Mouse (Mus musculus): ENCODE data around the gene Bdnf. TPM values are rescaled to one million over a fixed set of nuclear protein-coding genes. Genes with fewer than 3 reads are reported as not detected.

Gene Bdnf
- total and polyA plus RNA-seq, 3 experiments: 0.05 TPM; not detected in 2

- Histone ChIP-seq H3K9me3 (replicated peaks) (no peaks in the 10 kb centered on the region), H3K36me3 (replicated peaks) (no peaks in the 10 kb centered on the region), H3K4me1 (ENCODE audit: insufficient read depth, low read depth, low read length) (no peaks in the 10 kb centered on the region), H3K4me3 (ENCODE audit: low read depth, low read length) (no peak overlapping the region), H3K27me3 (ENCODE audit: insufficient read depth, low read length) (no peaks in the 10 kb centered on the region)
- ATAC-seq (ENCODE audit: extremely low read depth, insufficient number of reproducible peaks, low FRiP score, poor library complexity, severe bottlenecking) (no peak), DNase-seq (ENCODE audit: low spot score) (no peak)
- TF ChIP-seq TAL1 (conservative IDR thresholded peaks at IDR 0.05; ENCODE audit: low read depth, low read length): no peak
These were observed 51.3 kb downstream of the Bdnf start for GRCm38 (mm10) chr2:109725831-109726230.

- H3K27me3 ChIP-seq (ENCODE audit: insufficient read depth, low read length): no peaks in the 10 kb centered on the region
These were observed 54.7 kb downstream of the Bdnf start for GRCm38 (mm10) chr2:109729221-109729620.

GRCm38 (mm10) chr2:109733201-109734039 lies 58.9 kb downstream of the Bdnf start:
- TF ChIP-seq POLR2AphosphoS5 (IDR thresholded peaks at IDR 0.05; ENCODE audit: insufficient replicate concordance, low read depth, low read length) (no peak), CTCF (IDR thresholded peaks at IDR 0.05; ENCODE audit: low read depth, low read length) (no peak), GATA1 (IDR thresholded peaks at IDR 0.05; ENCODE audit: borderline replicate concordance, low read length) (no peak), TAL1 (conservative IDR thresholded peaks at IDR 0.05; ENCODE audit: low read depth, low read length) (no peak), GATA2 (IDR thresholded peaks at IDR 0.05; ENCODE audit: borderline replicate concordance, low read depth, low read length) (no peak)
- no peak for ATAC-seq (ENCODE audit: extremely low read depth, insufficient number of reproducible peaks, low FRiP score, poor library complexity, severe bottlenecking)

More at GRCm38 (mm10) chr2:109729221-109729620, 54.7 kb downstream of the Bdnf start:
- Histone ChIP-seq H3K36me3 (replicated peaks) (no peaks in the 10 kb centered on the region), H3K9me3 (replicated peaks) (no peaks in the 10 kb centered on the region), H3K4me3 (ENCODE audit: low read depth, low read length) (no peak overlapping the region), H3K4me1 (ENCODE audit: insufficient read depth, low read depth, low read length) (no peaks in the 10 kb centered on the region)
- DNase-seq (ENCODE audit: low spot score) (no peak), ATAC-seq (ENCODE audit: extremely low read depth, insufficient number of reproducible peaks, low FRiP score, poor library complexity, severe bottlenecking) (no peak)
- TF ChIP-seq POLR2AphosphoS5 (IDR thresholded peaks at IDR 0.05; ENCODE audit: insufficient replicate concordance, low read depth, low read length): no peak
- no peak for TF ChIP-seq TAL1 (conservative IDR thresholded peaks at IDR 0.05; ENCODE audit: low read depth, low read length)

GRCm38 (mm10) chr2:109734228-109734627 lies 59.7 kb downstream of the Bdnf start:
- DNase-seq (ENCODE audit: low spot score) (no peak), ATAC-seq (ENCODE audit: extremely low read depth, insufficient number of reproducible peaks, low FRiP score, poor library complexity, severe bottlenecking) (no peak)
- no peak overlapping the region for H3K4me3 ChIP-seq (ENCODE audit: low read depth, low read length)
- no peaks in the 10 kb centered on the region for H3K36me3 ChIP-seq (replicated peaks)
- H3K27me3 ChIP-seq (ENCODE audit: insufficient read depth, low read length): no peaks in the 10 kb centered on the region
- no peaks in the 10 kb centered on the region for H3K4me1 ChIP-seq (ENCODE audit: insufficient read depth, low read depth, low read length)
- TF ChIP-seq GATA1 (IDR thresholded peaks at IDR 0.05; ENCODE audit: borderline replicate concordance, low read length): no peak
- no peak for TF ChIP-seq GATA2 (IDR thresholded peaks at IDR 0.05; ENCODE audit: borderline replicate concordance, low read depth, low read length)
- no peak for TF ChIP-seq CTCF (IDR thresholded peaks at IDR 0.05; ENCODE audit: low read depth, low read length)
- TF ChIP-seq POLR2AphosphoS5 (IDR thresholded peaks at IDR 0.05; ENCODE audit: insufficient replicate concordance, low read depth, low read length): no peak
- TF ChIP-seq TAL1 (conservative IDR thresholded peaks at IDR 0.05; ENCODE audit: low read depth, low read length): no peak
- no peaks in the 10 kb centered on the region for H3K9me3 ChIP-seq (replicated peaks)

More at GRCm38 (mm10) chr2:109733201-109734039, 58.9 kb downstream of the Bdnf start:
- Histone ChIP-seq H3K4me1 (ENCODE audit: insufficient read depth, low read depth, low read length) (no peaks in the 10 kb centered on the region), H3K9me3 (replicated peaks) (no peaks in the 10 kb centered on the region), H3K36me3 (replicated peaks) (no peaks in the 10 kb centered on the region), H3K4me3 (ENCODE audit: low read depth, low read length) (no peak overlapping the region), H3K27me3 (ENCODE audit: insufficient read depth, low read length) (no peaks in the 10 kb centered on the region)
- DNase-seq (ENCODE audit: low spot score): no peak

GRCm38 (mm10) chr2:109734666-109735065 lies 60.2 kb downstream of the Bdnf start:
- H3K36me3 ChIP-seq (replicated peaks): no peaks in the 10 kb centered on the region
- no peak for TF ChIP-seq GATA2 (IDR thresholded peaks at IDR 0.05; ENCODE audit: borderline replicate concordance, low read depth, low read length)
- no peak for TF ChIP-seq POLR2AphosphoS5 (IDR thresholded peaks at IDR 0.05; ENCODE audit: insufficient replicate concordance, low read depth, low read length)
- TF ChIP-seq GATA1 (IDR thresholded peaks at IDR 0.05; ENCODE audit: borderline replicate concordance, low read length): no peak
- no peak for TF ChIP-seq CTCF (IDR thresholded peaks at IDR 0.05; ENCODE audit: low read depth, low read length)
- no peak for TF ChIP-seq TAL1 (conservative IDR thresholded peaks at IDR 0.05; ENCODE audit: low read depth, low read length)
- DNase-seq (ENCODE audit: low spot score) (no peak), ATAC-seq (ENCODE audit: extremely low read depth, insufficient number of reproducible peaks, low FRiP score, poor library complexity, severe bottlenecking) (no peak)
- no peaks in the 10 kb centered on the region for H3K4me1 ChIP-seq (ENCODE audit: insufficient read depth, low read depth, low read length)
- H3K9me3 ChIP-seq (replicated peaks): no peaks in the 10 kb centered on the region
- H3K27me3 ChIP-seq (ENCODE audit: insufficient read depth, low read length): no peaks in the 10 kb centered on the region
- no peak overlapping the region for H3K4me3 ChIP-seq (ENCODE audit: low read depth, low read length)

- H3K9me3 ChIP-seq (replicated peaks): no peaks in the 10 kb centered on the region
- DNase-seq (ENCODE audit: low spot score) (no peak), ATAC-seq (ENCODE audit: extremely low read depth, insufficient number of reproducible peaks, low FRiP score, poor library complexity, severe bottlenecking) (no peak)
- H3K36me3 ChIP-seq (replicated peaks): no peaks in the 10 kb centered on the region
- TF ChIP-seq GATA2 (IDR thresholded peaks at IDR 0.05; ENCODE audit: borderline replicate concordance, low read depth, low read length): no peak
- TF ChIP-seq GATA1 (IDR thresholded peaks at IDR 0.05; ENCODE audit: borderline replicate concordance, low read length): no peak
- TF ChIP-seq CTCF (IDR thresholded peaks at IDR 0.05; ENCODE audit: low read depth, low read length): no peak
- TF ChIP-seq POLR2AphosphoS5 (IDR thresholded peaks at IDR 0.05; ENCODE audit: insufficient replicate concordance, low read depth, low read length): no peak
- TF ChIP-seq TAL1 (conservative IDR thresholded peaks at IDR 0.05; ENCODE audit: low read depth, low read length): no peak
- no peak overlapping the region for H3K4me3 ChIP-seq (ENCODE audit: low read depth, low read length)
- H3K4me1 ChIP-seq (ENCODE audit: insufficient read depth, low read depth, low read length): no peaks in the 10 kb centered on the region
- no peaks in the 10 kb centered on the region for H3K27me3 ChIP-seq (ENCODE audit: insufficient read depth, low read length)
These were observed 60.8 kb downstream of the Bdnf start for GRCm38 (mm10) chr2:109735347-109735746.
